Mouse (Mus musculus) lung, adult 2 months (tissue): ENCODE results near the gene Metap2.

ENCODE experiments used
- CTCF ChIP-seq: fragments of 200-500 bp; IDR thresholded peaks from 2 replicates; pipeline ENCODE4 v1.5.1; 2011; ENCODE audit warnings: mild to moderate bottlenecking, low read length, control low read depth; ENCODE audit not compliant: insufficient read depth
- POLR2A ChIP-seq: fragments of 200-500 bp; IDR thresholded peaks from 2 replicates; pipeline ENCODE4 v1.6.1; 2011; ENCODE audit warnings: low read depth, mild to moderate bottlenecking, control low read depth, low read length, borderline replicate concordance; ENCODE audit errors: extremely low read depth

DNA sequence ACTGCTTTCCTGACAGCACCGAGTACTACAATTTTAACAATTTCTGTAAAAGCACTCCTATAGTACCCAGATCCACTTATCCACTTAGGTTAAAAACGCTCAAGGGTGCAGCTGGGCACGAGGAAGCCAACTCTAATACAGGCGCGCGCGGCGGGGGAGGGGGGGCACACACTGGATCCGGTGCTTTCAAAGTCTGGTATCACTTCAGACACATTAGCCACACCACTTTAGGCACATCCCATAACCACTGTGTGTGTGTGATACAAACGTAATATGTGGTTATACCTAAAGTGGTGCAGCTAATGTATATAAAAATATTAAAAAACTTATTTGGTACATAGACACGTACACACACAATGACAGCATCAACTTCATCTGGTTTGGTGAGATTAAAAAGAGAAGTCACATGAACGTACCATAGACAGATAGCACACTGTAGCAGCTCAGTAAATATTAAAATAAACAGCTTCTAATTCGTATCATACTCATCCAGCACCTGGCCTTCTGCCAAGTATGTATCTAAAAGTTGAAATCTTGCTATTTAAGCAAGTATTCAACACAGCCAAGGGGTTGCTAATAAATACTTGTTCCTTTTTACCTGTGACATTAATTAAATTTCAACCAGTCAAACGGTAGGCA lies 10.9 kb downstream of the Metap2 start:
- no peak for TF ChIP-seq CTCF
- TF ChIP-seq POLR2A: no peak
